Mouse (Mus musculus): ENCODE data around the gene B9d2.
"Not testable (repeated sequence)": the region's sequence is repeated elsewhere in the genome, so short reads cannot be mapped to it uniquely, and the experiment has no call there.

B9d2 gene

GRCm38 (mm10) chr7:25704716-25705364, 24.3 kb downstream of the B9d2 start:
- DNase-seq (ENCODE audit: low spot score): no peak

DNA sequence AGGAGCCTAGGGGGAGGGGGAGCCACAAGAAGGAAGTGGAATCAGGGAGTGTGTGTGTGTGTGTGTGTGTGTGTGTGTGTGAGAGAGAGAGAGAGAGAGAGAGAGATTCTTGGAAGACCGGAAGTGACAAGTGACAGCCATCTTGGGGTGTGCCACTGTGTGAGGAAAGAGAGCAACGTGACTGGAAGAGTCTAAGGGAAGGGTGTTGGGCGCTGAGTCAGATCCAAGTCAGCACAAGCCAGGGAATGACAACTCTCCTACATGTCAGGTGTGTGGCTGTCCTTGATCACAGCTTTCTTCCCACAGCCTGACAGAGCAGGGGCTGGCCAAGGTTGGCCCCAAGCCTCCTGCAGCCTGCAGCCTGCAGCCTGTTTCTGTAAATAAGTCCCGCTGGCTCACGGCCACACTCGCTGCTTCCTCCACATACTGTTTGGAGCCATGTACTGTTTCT, 25.2 kb downstream of the B9d2 start:
- no peak for DNase-seq (ENCODE audit: low spot score)

- no peak for DNase-seq (ENCODE audit: low spot score)
These were observed 26.1 kb downstream of the B9d2 start for GRCm38 (mm10) chr7:25706578-25707170.

DNA sequence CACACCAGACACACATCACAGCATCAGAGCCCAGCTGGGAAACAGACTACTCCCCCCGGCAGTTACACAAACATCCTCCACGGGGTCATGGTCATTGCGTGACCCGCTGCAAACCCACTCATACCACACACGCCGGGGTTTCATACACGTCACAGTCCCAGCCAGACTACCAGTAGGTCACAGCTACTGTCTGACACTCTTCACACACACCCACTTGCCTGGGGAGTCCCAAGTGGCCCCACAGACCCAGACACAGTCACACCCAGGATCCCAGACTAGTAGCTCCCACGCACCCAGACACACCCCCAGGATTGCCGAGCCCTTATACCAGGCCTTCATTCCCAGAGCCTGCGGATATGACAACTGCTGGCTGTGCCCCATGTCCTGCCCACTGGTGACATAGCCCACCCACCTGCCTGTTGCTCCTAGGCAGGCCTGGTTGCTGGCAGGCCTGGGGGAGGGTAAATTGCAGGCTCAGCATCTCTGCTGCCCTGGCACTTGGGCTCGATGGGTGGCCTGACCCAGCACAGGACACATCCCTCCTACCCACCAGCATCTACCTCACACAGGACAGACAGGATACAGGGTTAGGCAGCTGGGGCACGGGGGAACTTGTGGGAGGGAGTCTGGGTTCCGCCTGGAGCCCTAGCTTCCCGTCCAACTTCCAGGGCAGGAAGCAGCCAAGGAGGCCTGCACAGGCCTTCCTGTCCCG, 27.2 kb downstream of the B9d2 start:
- DNase-seq (ENCODE audit: low spot score): no peak

GRCm38 (mm10) chr7:25709961-25710360, 29.4 kb downstream of the B9d2 start:
- DNase-seq (ENCODE audit: low spot score): no peak

GRCm38 (mm10) chr7:25710519-25711130, 30.0 kb downstream of the B9d2 start:
- DNase-seq (ENCODE audit: low spot score): no peak

- DNase-seq (ENCODE audit: low spot score): no peak
These were observed 30.6 kb downstream of the B9d2 start for GRCm38 (mm10) chr7:25711165-25711564.

- DNase-seq (ENCODE audit: low spot score): peak; percentile 79
These were observed 31.2 kb downstream of the B9d2 start for GRCm38 (mm10) chr7:25711731-25712197.

- no peak for DNase-seq (ENCODE audit: low spot score)
These were observed 32.2 kb downstream of the B9d2 start for GRCm38 (mm10) chr7:25712801-25713200.

- no peak for DNase-seq (ENCODE audit: low spot score)
These were observed 34.0 kb downstream of the B9d2 start for GRCm38 (mm10) chr7:25714581-25714980.

DNA sequence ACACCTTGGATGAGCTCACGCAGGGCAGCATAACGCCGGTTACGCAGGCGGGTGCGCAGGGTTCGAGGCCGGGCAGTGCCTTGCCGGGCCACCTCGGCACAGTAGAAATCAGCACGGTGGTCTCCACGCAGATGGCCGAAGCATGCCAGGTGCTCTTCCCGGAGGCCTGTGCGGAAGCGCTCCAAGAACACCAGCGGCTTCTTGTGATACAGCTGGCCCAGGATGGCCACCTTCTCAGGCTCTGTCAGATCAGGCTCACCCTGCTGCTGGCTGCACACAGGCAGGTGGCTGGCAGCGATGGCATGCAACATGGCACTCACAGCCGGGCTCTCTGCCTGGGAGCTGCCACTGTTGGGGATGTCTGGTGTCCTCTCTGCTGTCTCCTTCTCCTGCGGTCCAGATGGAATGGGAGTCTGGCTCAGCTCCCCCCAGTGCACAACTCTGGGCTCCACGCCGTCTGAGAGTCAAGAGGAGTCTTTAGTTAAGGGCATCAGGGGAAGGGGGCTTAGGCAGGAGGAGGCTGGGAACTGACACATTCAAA, 35.2 kb downstream of the B9d2 start:
- no peak for DNase-seq (ENCODE audit: low spot score)

- no peak for DNase-seq (ENCODE audit: low spot score)
These were observed 36.9 kb downstream of the B9d2 start for GRCm38 (mm10) chr7:25717478-25717877.

- peak; percentile 95 for DNase-seq (ENCODE audit: low spot score)
These were observed 38.3 kb downstream of the B9d2 start, which contains the start of gene Ccdc97 for GRCm38 (mm10) chr7:25718788-25719417. TSS of gene Ccdc97 (minus strand) at chr7:25719088.

DNA sequence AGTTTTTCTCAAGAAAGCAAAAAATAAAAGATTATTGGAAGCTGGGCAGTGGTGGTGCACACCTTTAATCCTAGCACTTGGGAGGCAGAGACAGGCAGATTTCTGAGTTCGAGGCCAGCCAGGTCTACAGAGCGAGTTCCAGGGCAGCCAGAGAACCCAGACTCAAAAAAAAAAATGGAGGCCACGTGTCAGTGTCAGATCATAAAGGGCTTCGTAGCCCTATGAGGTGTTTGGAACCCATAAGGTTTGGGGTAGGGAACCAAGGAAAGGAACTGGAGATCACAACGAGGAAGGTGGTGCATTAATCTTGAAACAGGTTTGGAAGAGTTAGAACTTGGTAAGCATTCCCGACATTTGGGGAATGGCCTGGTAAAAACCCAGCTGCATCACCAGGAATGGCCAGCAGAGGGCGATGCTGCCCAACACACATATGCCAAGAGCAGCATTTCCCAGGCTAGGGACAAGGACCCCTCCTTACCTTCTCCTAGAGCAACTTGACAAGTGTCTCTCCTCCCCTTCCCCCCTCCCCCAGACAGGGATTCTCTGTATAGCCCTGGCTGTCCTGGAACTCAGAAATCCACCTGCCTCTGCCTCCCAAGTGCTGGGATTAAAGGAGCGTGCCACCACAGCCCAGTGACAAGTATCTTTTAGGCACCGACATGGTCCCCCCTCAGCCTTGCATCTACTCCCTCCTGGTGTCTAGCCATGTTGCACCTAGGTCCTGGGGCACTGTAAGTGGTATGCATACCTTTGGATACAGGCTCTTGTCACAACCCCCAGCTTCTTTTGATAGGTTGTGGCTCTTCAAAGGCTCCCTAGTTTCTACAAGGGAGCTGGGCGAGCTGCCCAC, 39.4 kb downstream of the B9d2 start:
- peak; percentile 89 for DNase-seq (ENCODE audit: low spot score)

DNA sequence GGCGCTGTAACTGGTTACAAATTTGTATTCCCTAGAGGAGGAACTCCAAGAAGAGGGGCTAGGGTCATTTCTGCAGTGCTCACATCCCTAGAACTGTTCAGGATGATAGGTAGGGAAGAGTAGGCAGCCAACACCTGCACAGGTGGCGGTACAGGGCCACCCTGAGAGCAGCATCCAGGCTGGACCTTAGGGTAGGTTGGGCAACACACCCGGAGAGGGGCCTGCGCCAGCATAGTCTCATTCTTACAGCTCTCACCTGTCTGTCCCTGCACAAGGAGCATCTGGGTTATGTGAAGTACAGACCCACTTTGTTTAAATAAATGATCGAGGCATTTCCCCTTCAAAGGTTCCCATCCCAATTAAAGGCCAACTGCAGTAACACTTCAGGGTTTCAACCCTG, 40.2 kb downstream of the B9d2 start:
- DNase-seq (ENCODE audit: low spot score): no peak

DNA sequence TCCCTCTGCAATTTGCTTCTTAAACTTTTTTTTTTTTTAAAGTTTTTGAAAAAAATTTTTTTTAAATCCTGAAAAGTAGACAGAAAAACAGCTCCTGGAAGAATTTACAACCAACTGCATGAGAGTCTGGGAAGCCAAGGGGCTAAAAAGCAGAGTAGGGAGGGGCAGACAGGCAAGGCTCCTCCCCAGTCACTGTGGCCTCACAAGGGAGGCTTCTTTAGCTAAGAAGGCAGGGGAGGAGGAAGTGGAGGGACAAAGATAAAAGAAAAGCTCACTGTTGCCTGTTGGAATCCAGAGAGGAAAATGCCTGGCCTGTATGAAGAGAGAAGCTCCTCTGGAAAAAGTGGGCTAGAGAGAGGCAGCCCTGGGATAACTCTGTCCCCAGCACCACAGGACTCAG, 41.2 kb downstream of the B9d2 start:
- DNase-seq (ENCODE audit: low spot score): not testable (repeated sequence)

- DNase-seq (ENCODE audit: low spot score): no peak
These were observed 45.3 kb downstream of the B9d2 start for GRCm38 (mm10) chr7:25725886-25726285.

GRCm38 (mm10) chr7:25727800-25728199, 47.2 kb downstream of the B9d2 start:
- DNase-seq (ENCODE audit: low spot score): no peak

DNA sequence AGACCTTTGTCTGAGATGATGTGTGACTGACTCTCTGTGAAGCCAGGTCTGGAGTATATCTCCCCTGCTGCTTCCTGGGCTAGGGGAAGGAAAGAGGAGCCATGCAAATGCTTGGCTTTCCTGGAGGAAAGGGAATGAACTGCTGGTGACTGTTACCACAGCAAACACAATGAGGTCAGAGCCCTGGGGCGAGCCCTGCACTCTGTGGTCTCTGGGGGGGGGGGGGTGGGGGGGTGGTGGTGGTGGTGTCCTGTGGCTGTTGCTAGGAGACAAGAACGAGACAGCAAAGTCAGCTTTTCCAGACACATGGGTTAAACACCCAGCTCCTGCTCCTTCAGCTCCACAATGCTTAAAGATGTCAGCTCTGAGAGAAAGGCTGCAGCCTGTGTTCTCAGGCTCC, 48.8 kb downstream of the B9d2 start:
- DNase-seq (ENCODE audit: low spot score): no peak

GRCm38 (mm10) chr7:25729862-25730261, 49.3 kb downstream of the B9d2 start:
- DNase-seq (ENCODE audit: low spot score): no peak

Measured in embryo, embryonic 10 days (tissue).